Mouse (Mus musculus): ENCODE data around the gene Znrf2. TPM values are rescaled to one million over a fixed set of nuclear protein-coding genes. Genes with fewer than 3 reads are reported as not detected.

The Znrf2 gene
- total RNA-seq, 2 experiments from 2014 or later, result 12.6 to 14.6 TPM

Other genes with a start within 250 kb of the Znrf2 start
- 10 to 100 TPM; 11.2 to 13.1 TPM for gene Plekha8, start 221.8 kb upstream of the Znrf2 start, total RNA-seq (2021)
- 1 to 10 TPM; 9.5 to 9.9 TPM for gene Fkbp14, start 219.6 kb upstream of the Znrf2 start, total RNA-seq (2021)
- gene Mturn, start 135.3 kb upstream of the Znrf2 start, total RNA-seq (2021), result 100 to 1,000 TPM; 106 to 117 TPM
- 1 to 10 TPM; 2.6 to 4.3 TPM for gene Nod1, start 155.7 kb downstream of the Znrf2 start, total RNA-seq (2021)
- 10 to 100 TPM; 26.6 to 28.9 TPM for gene Ggct, start 176.0 kb downstream of the Znrf2 start, total RNA-seq (2021)
- 100 to 1,000 TPM; 138 to 155 TPM for gene Gars, start 221.1 kb downstream of the Znrf2 start, total RNA-seq (2021)

Measured in left cerebral cortex, adult 18-20 months (tissue).